Mouse (Mus musculus) liver, embryonic 13.5 days (tissue): ENCODE results near the gene Cox6b1. TPM values are rescaled to one million over a fixed set of nuclear protein-coding genes. Genes with fewer than 3 reads are reported as not detected.

Experiments
- ATAC-seq: fragments of 200-750 bp; cut with Nextera tagmentation; 2 replicates; pipeline ENCODE4 v1.8.0; 2017; ENCODE audit warnings: low read depth, mild to moderate bottlenecking, moderate number of reproducible peaks, moderate library complexity
- DNase-seq: peaks from one replicate; pipeline ENCODE4 v3.0.0; 2022
- H3K27ac ChIP-seq: fragments of 300-500 bp; sonication (generic); 2 replicates; pipeline ENCODE4 v1.5.1; 2015; ENCODE audit warnings: moderate library complexity, mild to moderate bottlenecking, inconsistent platforms
- H3K27me3 ChIP-seq: fragments of 300-500 bp; sonication (generic); 2 replicates; pipeline ENCODE4 v1.6.1; 2015; ENCODE audit warnings: mild to moderate bottlenecking, inconsistent platforms
- H3K36me3 ChIP-seq: fragments of 300-500 bp; sonication (generic); 2 replicates; pipeline ENCODE4 v1.6.1; 2015; ENCODE audit warnings: mild to moderate bottlenecking, inconsistent platforms
- H3K4me1 ChIP-seq: fragments of 300-500 bp; sonication (generic); replicated peaks from 2 replicates; pipeline ENCODE4 v1.6.1; 2015; ENCODE audit warnings: inconsistent platforms
- H3K4me2 ChIP-seq: fragments of 300-500 bp; sonication (generic); 2 replicates; pipeline ENCODE4 v1.6.1; 2015; ENCODE audit warnings: inconsistent platforms, mild to moderate bottlenecking, moderate library complexity
- H3K4me3 ChIP-seq: fragments of 300-500 bp; sonication (generic); replicated peaks from 2 replicates; pipeline ENCODE4 v1.5.1; 2015; ENCODE audit warnings: mild to moderate bottlenecking, inconsistent platforms
- H3K9ac ChIP-seq: fragments of 300-500 bp; sonication (generic); 2 replicates; pipeline ENCODE4 v1.6.1; 2015; ENCODE audit warnings: mild to moderate bottlenecking, inconsistent platforms
- H3K9me3 ChIP-seq: fragments of 300-500 bp; sonication (generic); replicated peaks from 2 replicates; pipeline ENCODE4 v1.6.1; 2016; ENCODE audit warnings: inconsistent platforms
- WGBS: fragments of 180-500 bp; shearing (Covaris S2); methylation state at CpG from one replicate; pipeline ENCODE4 v1.1.7; 2015; ENCODE audit not compliant: insufficient replicate concordance; 5-methylcytosine and 5-hydroxymethylcytosine counted together
- polyA plus RNA-seq: library from polyadenylated mRNA; unstranded; fragments of >200 nt; fragmentation: Nextera tagmentation; extraction: Ambion mirVana; gene quantifications from 2 replicates; pipeline ENCODE4 v1.2.1, GENCODE M21; 2015

Gene Cox6b1
- 690 and 705 TPM in 2 replicates for polyA plus RNA-seq

- H3K4me2 ChIP-seq = peak within 1 kb of the TSS; percentile 87
- H3K36me3 ChIP-seq = peaks cover 38% of the 10 kb centered on the region
- WGBS = under 1% methylated on average over 44 of the region's 44 CpGs
- peak within 1 kb of the TSS; percentile 74 for H3K27ac ChIP-seq
- peaks cover 20% of the 10 kb centered on the region for H3K27me3 ChIP-seq
- H3K9ac ChIP-seq = peak within 1 kb of the TSS; percentile 89
- DNase-seq (peak; percentile 88), ATAC-seq (peak; percentile 87)
- peak within 1 kb of the TSS; percentile 89 for H3K4me3 ChIP-seq
- no peaks in the 10 kb centered on the region for H3K9me3 ChIP-seq
- H3K4me1 ChIP-seq = peaks cover 35% of the 10 kb centered on the region
Observed at GRCm38 (mm10) chr7:30625530-30626384, at the start of gene Cox6b1. TSS of gene Cox6b1 (minus strand) at chr7:30626151.

GRCm38 (mm10) chr7:30671480-30671879, 45.5 kb upstream of the Cox6b1 start, which contains the start of gene Pmis2:
TSS of gene Pmis2 (minus strand) at chr7:30671605.
- H3K4me3 ChIP-seq = no peak within 1 kb of the TSS
- H3K4me2 ChIP-seq = no peak within 1 kb of the TSS
- ATAC-seq (no peak), DNase-seq (no peak)
- WGBS = 49% methylated on average over 9 of the region's 9 CpGs
- H3K9me3 ChIP-seq = no peaks in the 10 kb centered on the region
- no peak within 1 kb of the TSS for H3K27ac ChIP-seq
- no peaks in the 10 kb centered on the region for H3K36me3 ChIP-seq
- no peaks in the 10 kb centered on the region for H3K4me1 ChIP-seq
- H3K9ac ChIP-seq = no peak within 1 kb of the TSS
- H3K27me3 ChIP-seq = no peaks in the 10 kb centered on the region

- no peak for DNase-seq
- H3K27ac ChIP-seq = no peak overlapping the region
Observed at GRCm38 (mm10) chr7:30669229-30669628, 43.3 kb upstream of the Cox6b1 start.

GRCm38 (mm10) chr7:30665321-30665720, 39.4 kb upstream of the Cox6b1 start:
- Histone ChIP-seq H3K36me3 (peaks cover 32% of the 10 kb centered on the region), H3K9me3 (no peaks in the 10 kb centered on the region), H3K27ac (peak overlapping the region; percentile 76; the same call in 1 of the 2 replicates), H3K9ac (peak overlapping the region; percentile 87), H3K4me2 (peak overlapping the region; percentile 87), H3K4me1 (peaks cover 21% of the 10 kb centered on the region), H3K27me3 (no peaks in the 10 kb centered on the region), H3K4me3 (peak overlapping the region; percentile 80)
- peak; percentile 48; the same call in 1 of the 2 replicates for ATAC-seq
- DNase-seq = peak; percentile 8
- 8% methylated on average over 11 of the region's 11 CpGs for WGBS

More at GRCm38 (mm10) chr7:30669229-30669628, 43.3 kb upstream of the Cox6b1 start:
- no peaks in the 10 kb centered on the region for H3K9me3 ChIP-seq
- ATAC-seq = no peak
- 22% methylated on average over 3 of the region's 3 CpGs for WGBS
- no peak overlapping the region for H3K9ac ChIP-seq
- peaks cover 10% of the 10 kb centered on the region for H3K4me1 ChIP-seq
- no peak overlapping the region for H3K4me2 ChIP-seq
- no peaks in the 10 kb centered on the region for H3K36me3 ChIP-seq
- no peak overlapping the region for H3K4me3 ChIP-seq
- H3K27me3 ChIP-seq = no peaks in the 10 kb centered on the region

GRCm38 (mm10) chr7:30664529-30665200, 38.7 kb upstream of the Cox6b1 start, which contains the start of gene Haus5:
TSS of gene Haus5 (minus strand) at chr7:30664994.
- DNase-seq (peak; percentile 80), ATAC-seq (peak; percentile 90)
- Histone ChIP-seq H3K36me3 (peaks cover 38% of the 10 kb centered on the region), H3K4me2 (peak within 1 kb of the TSS; percentile 87), H3K27ac (peak within 1 kb of the TSS; percentile 76), H3K27me3 (no peaks in the 10 kb centered on the region), H3K4me1 (peaks cover 21% of the 10 kb centered on the region), H3K4me3 (peak within 1 kb of the TSS; percentile 80), H3K9me3 (no peaks in the 10 kb centered on the region), H3K9ac (peak within 1 kb of the TSS; percentile 87)
- under 1% methylated on average over 34 of the region's 34 CpGs for WGBS

- Histone ChIP-seq H3K27ac (peak within 1 kb of the TSS; percentile 78), H3K27me3 (no peaks in the 10 kb centered on the region), H3K9ac (peak within 1 kb of the TSS; percentile 95), H3K9me3 (no peaks in the 10 kb centered on the region), H3K4me3 (peak within 1 kb of the TSS; percentile 94), H3K4me1 (peaks cover 15% of the 10 kb centered on the region), H3K36me3 (peaks cover 73% of the 10 kb centered on the region), H3K4me2 (peak within 1 kb of the TSS; percentile 95)
- DNase-seq (peak; percentile 99), ATAC-seq (peak; percentile 98)
- 1% methylated on average over 59 of the region's 59 CpGs for WGBS
Observed at GRCm38 (mm10) chr7:30649591-30650540, 23.9 kb upstream of the Cox6b1 start, which contains the start of gene Rbm42. TSS of gene Rbm42 (minus strand) at chr7:30650317.

- WGBS = 20% methylated on average over 4 of the region's 4 CpGs
- Histone ChIP-seq H3K36me3 (peaks cover 41% of the 10 kb centered on the region), H3K27me3 (peaks cover 31% of the 10 kb centered on the region), H3K27ac (no peak overlapping the region), H3K4me2 (no peak overlapping the region), H3K9me3 (no peaks in the 10 kb centered on the region), H3K9ac (no peak overlapping the region), H3K4me3 (no peak overlapping the region), H3K4me1 (peaks cover 13% of the 10 kb centered on the region)
- DNase-seq (no peak), ATAC-seq (no peak)
Observed at GRCm38 (mm10) chr7:30639083-30639482, 13.1 kb upstream of the Cox6b1 start.

GRCm38 (mm10) chr7:30636395-30636794, 10.4 kb upstream of the Cox6b1 start:
- Histone ChIP-seq H3K4me3 (no peak overlapping the region), H3K27me3 (peaks cover 57% of the 10 kb centered on the region), H3K36me3 (peaks cover 14% of the 10 kb centered on the region), H3K9me3 (no peaks in the 10 kb centered on the region), H3K4me1 (peaks cover 18% of the 10 kb centered on the region), H3K27ac (no peak overlapping the region), H3K9ac (no peak overlapping the region), H3K4me2 (0 out of 2 replicates have a peak overlapping the region, but pooled peaks have one; percentile 4)
- 10% methylated on average over 11 of the region's 11 CpGs for WGBS
- DNase-seq = no peak
- no peak for ATAC-seq

- ATAC-seq = no peak
- Histone ChIP-seq H3K4me1 (peaks cover 18% of the 10 kb centered on the region), H3K27ac (no peak within 1 kb of the TSS), H3K27me3 (peaks cover 63% of the 10 kb centered on the region), H3K36me3 (peaks cover 7% of the 10 kb centered on the region), H3K4me2 (peak within 1 kb of the TSS; percentile 46), H3K9me3 (no peaks in the 10 kb centered on the region), H3K4me3 (peak within 1 kb of the TSS; percentile 22), H3K9ac (no peak within 1 kb of the TSS)
- no peak for DNase-seq
- 4% methylated on average over 5 of the region's 5 CpGs for WGBS
Observed at GRCm38 (mm10) chr7:30635752-30636151, 9.8 kb upstream of the Cox6b1 start, which contains the start of gene Etv2. TSS of gene Etv2 (minus strand) at chr7:30635852.

GRCm38 (mm10) chr7:30634621-30635020, 8.7 kb upstream of the Cox6b1 start:
- Histone ChIP-seq H3K9ac (no peak overlapping the region), H3K36me3 (no peaks in the 10 kb centered on the region), H3K4me2 (peak overlapping the region; percentile 46), H3K27me3 (peaks cover 74% of the 10 kb centered on the region), H3K27ac (no peak overlapping the region), H3K4me3 (peak overlapping the region; percentile 22), H3K9me3 (no peaks in the 10 kb centered on the region), H3K4me1 (peaks cover 18% of the 10 kb centered on the region)
- ATAC-seq = peak; percentile 68
- 2% methylated on average over 20 of the region's 20 CpGs for WGBS
- DNase-seq = peak; percentile 63
